Mouse (Mus musculus) heart, postnatal 0 days (tissue): ENCODE results near the gene Pbx2.

Experiments used
- CTCF ChIP-seq: IDR thresholded peaks from 2 replicates; pipeline ENCODE4 v1.5.1; 2016; ENCODE audit warnings: antibody characterized with exemption, control low read depth, low read depth
- EP300 ChIP-seq: IDR thresholded peaks from 2 replicates; pipeline ENCODE4 v1.6.1; 2016; ENCODE audit warnings: antibody characterized with exemption, low read depth

DNA sequence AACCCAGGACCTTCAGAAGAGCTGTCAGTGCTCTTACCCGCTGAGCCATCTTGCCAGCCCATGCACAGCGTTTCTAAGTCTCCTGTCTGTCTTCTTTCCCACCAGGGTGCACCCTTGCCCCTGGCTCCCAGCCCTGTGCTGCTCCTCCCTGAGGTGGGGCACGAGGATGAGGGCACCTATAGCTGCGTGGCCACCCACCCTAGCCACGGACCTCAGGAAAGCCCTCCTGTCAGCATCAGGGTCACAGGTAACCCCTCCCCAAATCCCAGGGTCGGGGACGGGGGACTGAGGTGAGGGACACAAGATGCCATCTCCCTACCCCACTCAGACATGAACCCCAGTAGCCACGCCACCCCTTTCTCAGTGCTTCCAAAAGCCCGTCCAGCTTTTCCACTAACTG lies 8.8 kb downstream of the Pbx2 start:
- TF ChIP-seq CTCF (no peak), EP300 (no peak)
